Mouse (Mus musculus) spleen, embryonic (tissue): ENCODE results near the gene Nipal3.

Experiments
- CTCF ChIA-PET: fragments of 350-600 bp; sonication (Branson Sonifier 250); formaldehyde crosslinking; loops from one replicate; lab custom pipeline; 2022; lab: Charles Lee

Nipal3 gene

DNA sequence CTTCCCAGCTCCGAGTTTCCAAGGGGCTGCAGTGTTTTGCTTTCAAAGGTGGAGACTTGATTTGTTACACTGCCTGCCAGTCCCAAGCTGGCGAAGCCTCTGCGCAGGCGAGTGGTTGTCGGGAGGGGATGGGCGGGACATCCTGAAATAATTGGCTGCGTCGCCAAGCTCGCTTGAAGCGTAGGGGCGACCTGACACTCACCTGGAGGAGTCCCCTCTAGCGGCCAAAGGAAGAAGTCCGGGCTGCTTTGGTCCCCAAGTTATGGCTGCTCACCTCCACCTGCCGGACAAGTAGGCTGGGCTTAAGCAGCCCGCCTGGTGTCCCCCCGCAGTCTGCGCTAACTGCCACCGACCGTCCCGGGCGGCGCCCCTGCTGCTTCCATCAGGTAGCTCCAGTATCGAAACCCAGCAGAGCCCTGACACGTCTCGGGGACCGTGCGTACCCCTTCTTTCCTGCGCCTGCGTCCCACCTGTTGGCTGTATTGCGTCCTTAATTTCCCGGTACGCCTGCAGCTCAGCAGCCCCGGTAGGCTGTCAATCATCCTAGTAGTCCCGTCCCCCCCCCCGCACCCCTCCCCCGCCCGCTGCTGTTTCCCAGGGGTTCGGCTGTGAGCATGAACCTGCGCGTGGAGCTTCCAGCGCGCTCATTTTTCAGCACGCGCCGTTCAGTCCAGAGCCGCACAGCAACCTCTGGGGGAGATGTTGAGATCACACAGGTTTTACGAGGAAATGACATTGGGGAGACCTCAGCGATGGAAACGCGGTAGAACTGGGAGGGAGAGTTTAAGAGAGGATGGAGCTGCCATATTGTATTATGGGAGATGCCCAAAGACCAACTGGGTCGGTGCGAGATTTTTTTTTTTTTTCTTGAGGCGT lies at the start of gene Nipal3, which contains the start of gene Stpg1:
TSS of gene Nipal3 (minus strand) at position 518 of the 876 bp plus-strand sequence.
TSS of gene Stpg1 (plus strand) at position 270 of the 876 bp plus-strand sequence.
- CTCF ChIA-PET = interaction anchor here (0.6 to 0.7 kb wide), 3 partner anchors 46 to 1693 kb away, joined by 3 read pairs; no protein-coding TSS in a partner anchor

DNA sequence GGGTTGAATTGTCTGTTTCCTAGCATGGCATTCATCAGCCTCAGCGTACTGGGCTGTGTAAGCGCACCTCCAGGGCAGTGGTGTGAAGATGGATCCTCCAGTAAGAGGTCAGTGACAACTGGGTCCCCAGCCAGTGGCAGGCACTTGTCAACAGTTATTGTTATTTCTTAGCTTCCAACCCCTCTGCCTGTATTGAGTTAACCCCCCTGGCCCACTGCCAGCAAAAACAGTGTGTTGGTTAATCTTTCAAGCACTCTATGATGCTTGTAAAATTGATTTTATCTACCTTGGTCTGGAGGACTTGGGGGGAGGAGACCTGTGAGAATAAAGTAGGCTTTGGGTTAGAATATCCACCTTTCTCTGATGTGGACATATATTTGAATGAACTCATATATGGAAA lies 49.4 kb upstream of the Nipal3 start:
- CTCF ChIA-PET = interaction anchor here (0.8 kb wide), 1 partner anchor 10 kb away, joined by 3 read pairs; no protein-coding TSS in a partner anchor

DNA sequence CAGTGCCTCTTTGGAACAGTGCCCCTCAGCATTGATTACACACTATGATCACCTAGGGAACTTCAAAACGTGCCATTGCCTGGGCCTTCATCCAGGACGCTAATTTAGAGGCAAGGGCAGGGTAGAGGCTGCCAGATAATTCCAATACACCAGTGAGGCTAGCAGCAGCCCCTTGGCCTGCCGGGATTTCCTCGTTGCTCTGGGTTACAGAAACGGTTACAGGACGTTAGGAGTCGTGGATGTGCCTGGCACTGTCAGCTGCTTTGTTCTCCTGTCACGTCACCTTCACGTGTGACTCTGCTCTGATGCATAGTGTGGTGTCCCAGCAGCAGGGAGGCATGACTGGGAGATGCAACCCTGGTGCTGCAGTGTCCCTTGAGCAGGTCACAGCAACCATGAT lies 45.2 kb upstream of the Nipal3 start:
- CTCF ChIA-PET = no interaction called here

DNA sequence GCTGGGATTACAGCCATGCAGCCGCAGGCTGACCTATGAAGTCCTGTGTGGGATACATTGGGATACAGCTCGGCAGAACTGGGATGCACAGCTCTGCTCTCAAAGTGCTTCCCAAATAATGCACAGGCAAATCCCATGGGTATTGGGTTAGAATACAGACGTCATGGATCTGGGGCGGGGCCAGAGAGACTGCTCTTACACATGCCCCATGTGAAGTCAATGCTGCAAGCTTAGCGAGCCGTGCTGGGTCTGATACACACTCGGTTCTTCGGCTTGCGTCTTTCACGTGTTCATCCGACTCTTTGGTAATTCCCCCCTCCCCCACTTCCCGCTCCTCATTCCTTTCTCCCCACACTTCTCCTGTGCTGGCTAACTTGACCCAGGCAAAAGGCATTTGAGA lies 44.2 kb upstream of the Nipal3 start:
- CTCF ChIA-PET = no interaction called here

DNA sequence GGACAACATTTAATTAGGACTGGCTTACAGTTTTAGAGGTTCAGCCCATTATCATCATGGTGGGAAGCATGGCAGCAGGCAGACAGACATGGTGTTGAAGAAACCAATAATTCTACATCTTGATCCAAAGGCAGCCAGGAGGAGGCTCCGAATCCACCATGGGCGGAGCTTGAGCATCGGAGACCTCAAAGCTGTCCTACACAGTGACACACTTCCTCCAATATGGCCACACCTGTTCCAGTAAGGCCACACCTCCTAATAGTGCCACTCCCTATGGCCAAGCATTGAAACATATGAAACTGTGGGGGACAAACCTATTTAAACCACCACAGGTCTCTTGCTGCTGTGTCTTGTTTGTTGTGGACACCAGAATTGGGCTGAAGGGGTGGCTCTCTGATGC lies 40.2 kb upstream of the Nipal3 start:
- CTCF ChIA-PET = no interaction called here

DNA sequence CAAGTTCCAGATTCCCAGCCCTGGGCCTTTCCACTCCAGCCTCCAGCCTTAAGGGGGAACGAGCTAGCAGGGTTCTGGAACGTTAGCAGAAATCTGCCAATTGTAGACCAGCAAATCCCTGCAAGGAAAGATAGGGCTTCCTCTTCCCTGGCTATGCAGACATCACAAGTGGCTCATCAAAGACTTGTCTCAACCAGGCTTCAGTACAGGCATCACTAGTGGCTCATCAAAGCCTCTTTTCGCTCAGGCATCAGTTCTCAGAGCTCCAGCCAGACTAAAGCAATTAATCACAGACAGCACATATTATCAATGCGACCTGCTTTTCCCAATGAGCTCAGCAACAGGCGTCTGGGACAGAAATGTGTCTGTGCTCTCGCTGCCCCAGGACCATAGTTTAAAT lies 38.2 kb upstream of the Nipal3 start:
- CTCF ChIA-PET = no interaction called here

DNA sequence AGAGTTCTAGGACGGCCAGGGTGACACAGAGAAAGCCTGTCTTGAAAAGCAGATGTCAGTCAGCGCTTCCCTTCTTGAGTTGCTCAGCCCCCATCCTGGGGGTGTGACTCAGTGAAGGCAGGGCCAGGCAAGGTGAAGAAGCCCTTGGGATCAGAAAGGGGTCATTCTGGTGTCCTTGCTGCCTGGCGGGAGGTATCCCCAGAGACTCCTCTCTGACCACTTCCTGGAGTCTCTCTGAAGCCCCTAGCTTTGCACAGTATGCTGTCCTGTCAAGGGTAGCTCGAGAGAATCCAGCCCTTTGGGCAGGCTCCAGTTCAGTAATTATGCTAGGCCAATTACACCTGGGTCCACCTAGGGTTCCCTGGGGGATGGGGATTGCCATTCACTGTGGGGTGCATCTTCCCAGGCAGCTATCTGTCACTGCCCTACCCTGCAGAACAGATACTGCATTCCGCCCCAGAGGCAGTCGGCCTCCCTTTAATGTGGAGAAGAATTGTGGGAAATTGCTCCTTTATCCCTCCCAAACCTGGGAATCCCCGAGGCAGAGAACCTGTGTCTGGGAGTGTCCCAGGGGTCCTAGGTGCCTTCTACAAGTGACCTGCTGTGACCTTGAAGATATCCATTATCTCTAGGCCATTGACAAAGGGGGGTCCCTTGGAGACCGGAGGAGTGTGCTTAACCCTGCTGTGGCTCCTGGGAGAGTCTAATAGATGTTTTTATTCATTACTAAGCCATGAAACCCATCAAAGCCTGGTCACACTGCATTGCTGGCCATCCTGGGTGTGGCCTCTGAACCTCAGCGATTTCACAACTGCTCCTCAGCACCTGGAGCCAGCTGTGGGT lies 37.2 kb upstream of the Nipal3 start:
- CTCF ChIA-PET = interaction anchor here (0.6 kb wide), 1 partner anchor 458 kb away, joined by 3 read pairs; no protein-coding TSS in a partner anchor

DNA sequence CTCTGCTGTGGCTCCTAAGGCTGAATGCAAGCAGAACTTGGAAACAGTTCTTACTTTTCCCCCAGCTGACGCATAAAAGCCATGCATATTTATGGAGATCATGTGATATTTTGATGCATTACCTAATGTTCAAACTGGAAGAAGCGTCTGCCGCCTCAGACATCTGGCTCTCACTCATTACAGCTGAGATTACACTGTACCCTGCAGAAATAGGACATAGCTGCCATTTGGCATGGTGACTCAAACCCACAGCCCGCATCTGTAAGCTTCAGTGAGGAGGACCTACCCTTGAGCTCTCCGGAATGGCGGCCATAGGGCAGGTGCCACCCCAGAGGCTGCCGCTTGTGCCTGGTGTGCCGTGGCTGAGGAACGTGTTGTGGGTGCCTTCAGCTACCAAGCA lies 36.4 kb upstream of the Nipal3 start:
- CTCF ChIA-PET = interaction anchor here (0.6 kb wide), 1 partner anchor 457 kb away, joined by 3 read pairs; no protein-coding TSS in a partner anchor

DNA sequence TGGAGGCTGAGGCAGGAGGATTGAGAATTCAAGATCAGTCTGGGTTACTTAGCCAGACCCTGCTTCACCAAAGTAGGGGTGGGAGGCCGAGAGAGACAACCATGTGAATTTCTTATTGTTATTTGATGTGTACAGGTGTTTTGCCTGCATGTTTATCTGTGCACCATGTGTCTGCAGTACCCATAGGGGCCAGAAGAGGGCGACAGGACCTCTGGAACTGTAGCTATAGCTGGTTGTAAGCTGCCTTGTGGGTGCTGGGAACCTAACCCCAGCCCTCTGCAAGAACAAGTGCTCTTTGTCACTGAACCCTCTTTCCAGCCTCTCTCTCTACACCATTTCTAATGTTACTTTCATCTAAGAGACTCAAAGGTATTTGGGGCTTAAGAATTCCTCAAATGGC lies 35.4 kb upstream of the Nipal3 start:
- CTCF ChIA-PET = no interaction called here

DNA sequence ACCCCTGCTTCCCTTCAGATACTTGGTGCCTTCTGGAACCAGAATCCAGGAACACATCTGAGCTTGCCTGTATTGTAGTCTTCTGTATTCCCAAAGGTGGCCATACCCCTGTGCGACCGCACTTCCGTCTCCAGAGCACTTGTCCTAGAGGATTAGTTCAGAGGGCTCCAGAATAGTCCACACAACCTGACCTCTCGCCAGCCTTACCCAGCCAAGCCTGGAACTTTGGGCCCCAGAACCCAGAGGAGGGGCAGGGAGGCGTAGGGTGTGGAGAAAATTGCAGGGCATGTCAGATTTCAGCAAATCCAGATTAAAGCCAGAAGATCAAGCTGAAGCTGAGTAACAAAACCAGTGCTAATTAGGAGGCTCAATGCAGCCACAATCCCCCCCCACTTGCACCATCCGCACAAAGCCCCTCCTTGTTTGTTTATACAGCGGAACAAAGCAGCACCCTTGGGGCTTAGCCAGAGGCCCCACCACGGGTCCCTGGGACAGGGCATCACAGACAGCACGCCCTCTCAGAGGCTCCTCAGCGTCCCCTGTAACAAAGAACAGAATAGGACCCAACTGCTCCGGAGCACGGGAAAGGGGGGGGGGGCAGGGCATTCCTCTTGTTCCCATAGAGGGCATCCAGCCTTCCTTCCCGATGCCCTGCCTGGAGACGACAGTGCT lies 31.3 kb upstream of the Nipal3 start:
- CTCF ChIA-PET = no interaction called here

DNA sequence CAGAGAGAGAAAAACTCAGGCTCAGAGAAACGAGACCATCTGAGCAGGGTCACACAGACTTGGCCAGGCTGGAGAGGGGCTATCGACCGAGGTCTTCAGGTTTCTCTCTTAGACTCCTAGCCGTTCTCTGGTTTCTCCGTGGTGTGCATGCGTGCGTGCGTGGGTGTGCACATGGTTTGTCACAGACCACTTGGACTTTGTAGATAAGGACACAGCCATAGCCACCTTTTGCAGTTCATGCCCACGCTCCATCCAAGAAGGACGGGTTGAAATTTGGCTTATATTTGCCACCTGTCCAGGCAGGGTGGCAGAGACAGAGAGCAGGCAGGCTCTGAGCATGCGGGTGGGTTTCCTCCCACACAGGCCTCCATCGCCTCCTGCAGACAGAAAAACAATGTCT lies 30.2 kb upstream of the Nipal3 start:
- CTCF ChIA-PET = no interaction called here

DNA sequence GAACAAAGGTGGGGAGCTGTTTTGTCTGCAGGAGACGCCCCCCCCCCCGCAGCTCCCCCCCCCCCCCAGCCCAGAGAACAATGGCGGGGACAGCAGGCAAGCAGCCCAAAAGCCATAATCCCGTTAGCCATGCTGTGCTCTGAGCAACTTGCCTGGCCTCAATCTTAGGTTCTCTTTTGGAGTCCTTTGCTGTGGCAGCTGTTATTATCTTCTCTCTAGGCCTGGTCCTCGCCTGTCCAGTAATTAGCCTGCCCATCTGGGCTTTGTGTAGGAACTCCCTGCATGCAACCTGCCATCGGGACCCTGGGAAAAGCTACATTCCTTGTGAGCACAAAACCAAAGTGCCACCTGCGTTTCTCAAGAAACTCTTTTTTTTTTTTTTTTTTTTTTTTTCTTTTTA lies 29.1 kb upstream of the Nipal3 start:
- CTCF ChIA-PET = interaction anchor here (0.5 to 0.6 kb wide), 2 partner anchors 16 to 22 kb away, joined by 3 to 4 read pairs; no protein-coding TSS in a partner anchor

DNA sequence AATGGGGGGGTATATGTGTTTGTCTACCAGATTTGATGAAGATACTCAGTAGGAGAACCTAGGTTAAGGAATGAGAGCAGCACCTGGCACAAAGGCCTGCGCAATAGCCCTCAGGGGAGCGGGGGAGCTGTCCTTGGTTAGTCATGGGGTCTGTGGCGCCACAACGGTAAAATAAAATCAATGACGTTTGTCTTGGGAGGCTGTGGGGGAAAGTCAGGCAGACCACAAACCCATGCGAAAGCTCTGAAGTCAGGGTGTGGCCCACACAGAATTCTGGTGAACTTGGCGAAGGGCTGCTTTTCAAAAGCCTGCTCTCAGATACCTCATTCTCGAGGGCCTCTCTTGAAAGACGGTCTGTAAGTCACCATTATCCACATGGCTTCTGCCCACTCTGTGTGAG lies 25.6 kb upstream of the Nipal3 start:
- CTCF ChIA-PET = interaction anchor here (0.6 to 1.2 kb wide), 2 partner anchors 111 to 146 kb away, joined by 4 to 9 read pairs; no protein-coding TSS in a partner anchor

DNA sequence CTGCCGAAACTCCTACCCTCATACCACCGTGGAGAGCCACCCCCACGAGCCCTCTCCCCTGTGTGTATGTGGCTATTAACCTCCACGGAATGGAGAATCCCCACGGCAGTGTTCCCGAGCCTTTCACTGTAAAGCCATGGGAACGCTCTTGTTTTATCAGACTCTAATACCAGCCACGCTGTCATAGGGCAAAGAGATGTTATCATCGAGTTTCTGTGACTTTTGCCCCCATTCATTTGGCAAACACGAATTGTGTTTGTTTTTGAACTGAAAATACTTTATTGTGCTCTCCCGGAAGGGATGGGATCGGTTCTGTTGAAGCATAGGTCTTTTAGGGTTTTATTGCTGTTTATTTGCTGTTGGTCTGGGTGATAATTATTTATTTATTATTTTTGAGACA lies 23.3 kb upstream of the Nipal3 start:
- CTCF ChIA-PET = interaction anchor here (0.7 kb wide), 1 partner anchor 152 kb away, joined by 3 read pairs; no protein-coding TSS in a partner anchor

DNA sequence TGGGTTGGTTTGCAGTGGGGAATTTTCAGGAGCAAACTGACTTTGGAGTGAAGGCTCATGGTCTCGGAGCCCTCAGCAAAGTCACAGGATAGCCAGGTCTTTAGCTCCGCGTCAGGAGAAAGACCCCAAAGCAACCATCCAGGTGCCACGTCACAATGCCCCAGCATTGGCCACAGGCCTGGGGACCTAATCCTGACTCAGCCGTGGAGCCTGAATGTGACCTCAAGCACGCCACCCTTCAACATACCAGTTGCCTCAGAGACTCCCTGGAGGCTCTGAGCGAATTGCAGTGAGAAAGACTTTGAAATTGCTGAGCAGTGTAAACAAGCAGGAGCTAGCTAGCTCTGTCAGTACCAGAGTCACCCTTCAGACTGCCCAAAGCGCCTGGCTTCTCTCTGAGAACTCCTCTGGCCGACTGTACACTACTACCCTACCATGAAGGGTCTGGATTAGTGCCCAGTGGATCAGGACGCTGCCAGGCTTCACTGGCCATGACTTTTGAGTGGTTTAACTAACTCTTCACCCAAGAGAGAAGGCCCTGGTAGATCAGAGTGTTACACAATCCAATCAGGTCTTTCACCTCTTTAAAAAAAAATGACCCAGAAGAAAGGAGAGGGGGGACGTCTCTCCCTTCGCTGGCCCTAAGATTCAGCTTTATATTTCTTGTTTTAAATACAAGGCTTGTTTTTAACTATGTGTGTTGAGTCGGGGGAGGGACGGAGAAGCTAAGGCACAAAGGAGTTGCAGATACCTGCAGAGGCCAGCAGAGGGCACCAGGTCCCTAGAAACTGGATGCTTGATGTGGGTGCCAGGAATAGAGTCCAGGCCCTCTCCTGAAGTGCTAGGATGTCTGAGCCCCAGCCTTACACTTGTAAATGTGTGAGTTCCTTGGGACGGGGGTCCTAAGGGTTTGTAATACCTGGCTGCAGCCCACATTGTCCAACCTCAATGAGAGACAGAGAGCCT lies 21.8 kb upstream of the Nipal3 start:
- CTCF ChIA-PET = interaction anchor here (1.7 kb wide), 1 partner anchor 150 kb away, joined by 12 read pairs; no protein-coding TSS in a partner anchor

DNA sequence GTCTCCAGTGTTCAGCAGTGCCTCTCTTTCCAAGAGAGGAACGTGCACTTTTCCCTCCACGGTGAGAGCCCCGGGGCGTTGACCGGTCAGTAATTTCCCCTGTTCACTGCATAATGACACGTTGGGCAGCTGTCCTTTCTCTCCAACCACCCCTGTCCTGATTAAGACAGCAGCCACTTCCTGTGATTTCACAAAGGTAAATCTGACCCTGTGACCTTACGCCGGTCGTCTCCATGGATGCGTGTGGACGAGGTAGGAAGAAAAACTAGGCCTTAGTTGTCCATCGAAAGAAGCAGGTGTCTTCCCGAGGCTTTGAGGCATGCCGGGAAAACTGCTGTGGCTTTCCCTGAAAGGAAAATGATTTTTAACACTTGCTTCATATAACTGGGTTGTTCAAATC lies 20.1 kb upstream of the Nipal3 start:
- CTCF ChIA-PET = no interaction called here

DNA sequence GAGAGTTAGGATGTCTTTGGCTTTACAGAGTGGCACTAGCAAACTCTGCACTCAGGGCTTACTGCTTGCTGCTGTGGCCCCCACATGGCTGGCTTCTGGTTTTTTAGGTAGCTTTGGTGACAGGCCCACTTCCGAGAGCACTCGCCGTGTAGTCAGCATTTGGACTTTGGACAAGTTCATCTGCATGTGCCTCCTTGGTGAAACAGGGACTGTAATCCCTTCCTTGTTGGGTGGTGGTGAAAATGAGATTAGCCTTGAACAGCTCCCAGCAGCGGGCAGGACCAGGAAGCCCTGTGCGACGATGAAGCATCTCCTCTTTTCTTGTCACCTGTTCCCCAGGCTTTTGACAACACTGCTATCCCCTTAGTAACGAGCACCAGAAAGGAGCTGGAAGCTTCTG lies 19.0 kb upstream of the Nipal3 start:
- CTCF ChIA-PET = interaction anchor here (0.6 kb wide), 1 partner anchor 22 kb away, joined by 3 read pairs; no protein-coding TSS in a partner anchor

DNA sequence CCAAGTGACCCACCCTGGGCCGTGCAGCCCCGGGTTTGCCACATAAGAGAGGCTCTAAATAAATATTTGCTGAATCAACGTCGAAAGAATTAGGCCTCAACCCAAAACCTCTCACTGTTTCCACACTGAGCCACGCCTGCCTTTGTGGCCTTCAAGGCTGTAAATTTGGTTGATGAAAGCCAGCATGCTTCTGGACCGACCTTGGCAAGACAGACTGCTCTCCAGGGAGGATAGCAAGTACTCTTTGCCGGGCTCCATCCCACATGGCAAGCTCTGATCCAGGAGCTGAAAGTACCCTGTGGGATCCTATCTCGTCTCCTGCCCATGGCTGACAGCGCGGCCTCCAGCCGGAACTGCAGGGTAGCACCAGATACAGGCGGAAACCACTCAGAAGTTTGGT lies 14.7 kb upstream of the Nipal3 start:
- CTCF ChIA-PET = no interaction called here

DNA sequence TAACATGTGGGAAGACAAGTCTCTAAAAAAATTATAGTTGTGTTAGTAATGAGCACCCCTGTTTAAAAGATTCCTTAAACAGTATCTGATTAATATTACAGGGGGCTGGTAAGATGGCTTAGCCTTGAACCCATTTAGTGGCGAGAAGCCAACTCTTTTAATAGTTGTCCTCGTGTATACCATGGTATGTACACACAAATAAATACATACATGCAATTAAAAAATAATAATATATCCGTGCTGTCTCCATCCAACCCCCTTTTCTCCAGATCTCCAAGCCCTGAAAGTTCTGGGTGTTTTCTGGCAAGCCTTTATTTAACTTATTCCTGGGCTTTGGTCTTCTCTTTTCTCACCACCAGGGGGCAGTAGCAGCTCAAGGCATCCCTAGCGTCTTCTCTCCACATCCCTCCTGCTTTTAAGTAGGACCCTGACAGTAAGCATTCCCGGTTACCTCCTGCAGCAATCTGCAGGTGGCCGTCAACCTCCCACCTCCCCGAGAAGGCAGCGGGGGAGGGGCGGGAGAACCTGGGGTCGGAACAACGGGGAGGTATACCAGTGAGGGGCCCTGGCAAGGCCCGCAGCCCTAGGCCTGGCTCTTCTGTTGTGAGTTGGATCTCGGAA lies 13.7 kb upstream of the Nipal3 start:
- CTCF ChIA-PET = no interaction called here
